11 mouse cellular contexts compared by ENCODE assay signal in the genomic region with DNA sequence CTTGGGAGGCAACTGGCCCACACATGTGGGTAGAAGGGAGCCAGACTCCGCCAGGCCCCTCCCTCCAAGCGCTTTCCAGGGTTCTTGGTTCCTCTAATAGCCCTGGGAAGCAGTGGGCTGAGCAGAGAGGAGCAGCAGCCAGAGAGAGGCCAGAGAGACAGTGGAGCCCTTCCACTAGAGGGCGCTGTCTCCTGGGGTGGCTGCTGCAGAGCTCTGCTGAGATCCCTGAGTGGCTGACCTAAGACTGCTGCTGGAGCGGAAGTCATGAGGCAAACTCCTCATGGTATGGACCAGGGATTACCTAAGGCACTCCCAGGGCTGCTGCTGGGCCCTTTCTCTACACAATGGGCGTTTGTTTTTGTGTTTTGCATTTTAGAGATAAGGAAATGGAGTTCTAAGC. TPM values are rescaled to one million over a fixed set of nuclear protein-coding genes. Genes with fewer than 3 reads are reported as not detected.
DNase-seq lines count a peak whose midpoint lies in the region; ATAC-seq and TF ChIP-seq lines count a peak whose summit lies in the region.
"Had no signal": no experiment of that assay in that cellular context is flagged by ENCODE, and none has a peak within 500 bp of the region (broad histone marks: within the 10 kb centered on the region; RNA-seq: fewer than 3 reads in every experiment).

No protein-coding gene starts in this region.

- peak; percentile 32 for ATAC-seq in intestine, embryonic 16.5 days
- no peak for ATAC-seq in forebrain, embryonic 11.5 days (replicated peaks; ENCODE audit: low FRiP score)
- no peak for ATAC-seq in erythroid progenitor cell, adult 5-6 weeks (replicated peaks; ENCODE audit: low FRiP score, poor library complexity, severe bottlenecking)

- no peak for TF ChIP-seq EP300 in MEL (IDR thresholded peaks at IDR 0.05; ENCODE audit: low read depth in 1 of 2, low read length in 2 of 2)

- no peak for TF ChIP-seq RAD21 in MEL (IDR thresholded peaks at IDR 0.05; ENCODE audit: low read depth, low read length)

- peak; percentile 56 for TF ChIP-seq CTCF in left cerebral cortex, adult 2 months (IDR thresholded peaks at IDR 0.05)
- TF ChIP-seq CTCF in MEL (IDR thresholded peaks at IDR 0.05 in 2 of 3, conservative IDR thresholded peaks at IDR 0.05 in 1 of 3; ENCODE audit: control insufficient read depth in 1 of 3, insufficient read depth in 1 of 3, low read depth in 2 of 3, low read length in 3 of 3, poor library complexity in 1 of 3, severe bottlenecking in 1 of 3): peak; percentile 35 to 58 (median 49); a peak in 5 of 6 replicates

- intact Hi-C loops in left cerebral cortex, adult 2 months (cut with DNase I): no loop called here
- intact Hi-C loops in left cerebral cortex, postnatal 36 days (cut with DNase I): no loop called here

- no peaks in the 10 kb centered on the region for H3K36me3 ChIP-seq in MEL (ENCODE audit: control insufficient read depth in 1 of 2, insufficient read depth in 2 of 2, low read length in 2 of 2)
- no peaks in the 10 kb centered on the region for H3K36me3 ChIP-seq in intestine, embryonic 16.5 days (ENCODE audit: control insufficient read depth, insufficient read depth, low read length)
- no peaks in the 10 kb centered on the region for H3K36me3 ChIP-seq in forebrain, embryonic 11.5 days (ENCODE audit: control insufficient read depth, insufficient read depth, low read length)
- H3K36me3 ChIP-seq: heart, embryonic 13.5 days had no signal

- no peak overlapping the region for H3K27ac ChIP-seq in left cerebral cortex, adult 2 months
- no peak overlapping the region for H3K27ac ChIP-seq in MEL (ENCODE audit: control insufficient read depth, low read depth, low read length)
- no peak overlapping the region for H3K27ac ChIP-seq in intestine, embryonic 16.5 days (ENCODE audit: low read length)
- H3K27ac ChIP-seq in forebrain, embryonic 11.5 days (ENCODE audit: low read depth, low read length): no peak overlapping the region
- H3K27ac ChIP-seq: heart, embryonic 13.5 days had no signal

- H3K4me2 ChIP-seq in intestine, embryonic 16.5 days (ENCODE audit: low read depth, low read length): no peak overlapping the region
- no peak overlapping the region for H3K4me2 ChIP-seq in forebrain, embryonic 11.5 days (ENCODE audit: low read depth, low read length, severe bottlenecking)
- H3K4me2 ChIP-seq: heart, embryonic 13.5 days had no signal

- no peak overlapping the region for H3K9ac ChIP-seq in MEL (ENCODE audit: control insufficient read depth, low read depth, low read length, poor library complexity, severe bottlenecking)
- H3K9ac ChIP-seq in intestine, embryonic 16.5 days (ENCODE audit: low read depth, low read length): no peak overlapping the region
- no peak overlapping the region for H3K9ac ChIP-seq in forebrain, embryonic 11.5 days (ENCODE audit: low read length)
- H3K9ac ChIP-seq: heart, embryonic 13.5 days had no signal

- no peak for DNase-seq in left cerebral cortex, adult 2 months (ENCODE audit: extremely low spot score in 1 of 2, low spot score in 2 of 2)
- DNase-seq in left cerebral cortex, postnatal 36 days (ENCODE audit: low spot score in 2 of 2): no peak
- peak; percentile 17 for DNase-seq in CD4-positive helper T cell, adult 2 months (ENCODE audit: low read depth, low spot score)
- DNase-seq in MEL (ENCODE audit: low read depth, low spot score): no peak
- no peak for DNase-seq in c-Kit-positive CD71-positive TER-119-positive erythroid progenitor cells, embryonic 14.5 days (ENCODE audit: low spot score)
- DNase-seq in forebrain, embryonic 11.5 days (ENCODE audit: low spot score): no peak
- DNase-seq: cerebellum, adult 11 months; lung, postnatal 4 days had no signal

- no peak for TF ChIP-seq POLR2A in MEL (IDR thresholded peaks at IDR 0.05; ENCODE audit: control insufficient read depth in 1 of 2, insufficient read depth in 1 of 2, low read depth in 1 of 2, low read length in 2 of 2, poor library complexity in 1 of 2)

- no peaks in the 10 kb centered on the region; a peak in 1 of 4 replicates for H3K27me3 ChIP-seq in MEL (ENCODE audit: control insufficient read depth in 1 of 2, insufficient read depth in 2 of 2, low read length in 2 of 2)
- no peaks in the 10 kb centered on the region for H3K27me3 ChIP-seq in intestine, embryonic 16.5 days (replicated peaks; ENCODE audit: control insufficient read depth, insufficient read depth, low read length)
- H3K27me3 ChIP-seq in forebrain, embryonic 11.5 days (ENCODE audit: control insufficient read depth, insufficient read depth, low read length): no peaks in the 10 kb centered on the region

- no peak overlapping the region for H3K4me3 ChIP-seq in left cerebral cortex, adult 2 months
- no peak overlapping the region for H3K4me3 ChIP-seq in MEL (ENCODE audit: control insufficient read depth in 1 of 2, insufficient read depth in 1 of 2, low read depth in 2 of 2, low read length in 2 of 2)
- H3K4me3 ChIP-seq in intestine, embryonic 16.5 days (ENCODE audit: low read length): no peak overlapping the region
- H3K4me3 ChIP-seq in forebrain, embryonic 11.5 days (ENCODE audit: low read depth, low read length): no peak overlapping the region
- H3K4me3 ChIP-seq: heart, embryonic 13.5 days had no signal

- H3K4me1 ChIP-seq in MEL (ENCODE audit: control insufficient read depth in 1 of 2, insufficient read depth in 2 of 2, low read length in 2 of 2): no peaks in the 10 kb centered on the region
- peaks cover 6% of the 10 kb centered on the region for H3K4me1 ChIP-seq in intestine, embryonic 16.5 days (ENCODE audit: control insufficient read depth, insufficient read depth, low read length)
- peaks cover 33% of the 10 kb centered on the region for H3K4me1 ChIP-seq in forebrain, embryonic 11.5 days (replicated peaks; ENCODE audit: control insufficient read depth, insufficient read depth, low read length)

- WGBS in intestine, embryonic 16.5 days: 64% methylated on average over 5 of the region's 5 CpGs
- 70% methylated on average over 5 of the region's 5 CpGs for WGBS in forebrain, embryonic 11.5 days

- H3K79me2 ChIP-seq in MEL (ENCODE audit: control insufficient read depth, insufficient read depth, low read length, poor library complexity): no peaks in the 10 kb centered on the region

- no peaks in the 10 kb centered on the region for H3K9me3 ChIP-seq in MEL (replicated peaks; ENCODE audit: insufficient read depth, low read length)
- no peaks in the 10 kb centered on the region for H3K9me3 ChIP-seq in intestine, embryonic 16.5 days (ENCODE audit: control insufficient read depth, low read length)
- no peaks in the 10 kb centered on the region for H3K9me3 ChIP-seq in forebrain, embryonic 11.5 days (ENCODE audit: control insufficient read depth, low read length)
- H3K9me3 ChIP-seq: heart, embryonic 13.5 days had no signal

TF ChIP-seq in MEL, 35 proteins besides CTCF, POLR2A, EP300 and RAD21:
- TF ChIP-seq ZC3H11A (IDR thresholded peaks at IDR 0.05; ENCODE audit: low read depth, low read length) (no peak), ELF1 (IDR thresholded peaks at IDR 0.05; ENCODE audit: low read depth, low read length) (no peak), POLR2AphosphoS5 (IDR thresholded peaks at IDR 0.05; ENCODE audit: borderline replicate concordance, low read depth, low read length) (no peak), MYC (IDR thresholded peaks at IDR 0.05; ENCODE audit: low read depth, low read length) (no peak)

RNA-seq across cellular contexts. Expression of a gene that starts 20.4 kb away (rescaled TPM):
- 10 to 100 TPM; 17.0 to 18.3 TPM for total RNA-seq in left cerebral cortex, adult 2 months (2021)
- 10 to 100 TPM; 16.9 to 18.0 TPM for total RNA-seq in left cerebral cortex, postnatal 36 days (2021)
- 1.5 and 1.9 TPM in 2 replicates for total RNA-seq in MEL (2012; rRNA removed)
- polyA plus RNA-seq in MEL (2012; ENCODE audit: insufficient read depth in 1 of 2, insufficient read length in 2 of 2, low read depth in 1 of 2, low replicate concordance in 2 of 2, missing spikeins in 1 of 2): 1 to 10 TPM in 1 of 2 experiments, not detected in 1; 4.1 TPM
- polyA plus RNA-seq in intestine, embryonic 16.5 days (2015; fragmentation: Nextera tagmentation; extraction: Ambion mirVana): 3.1 and 3.5 TPM in 2 replicates
- polyA plus RNA-seq in forebrain, embryonic 11.5 days (2014; fragmentation: Nextera tagmentation; extraction: Ambion mirVana): 35.8 and 36.9 TPM in 2 replicates
- not detected in 2 replicates for total RNA-seq in erythroid progenitor cell, adult 5-6 weeks (2015; ENCODE audit: low replicate concordance)
- total RNA-seq in erythroid progenitor cell, adult 5-6 weeks (2017; ENCODE audit: low replicate concordance): not detected in 2 replicates
